Mouse (Mus musculus) midbrain, embryonic 13.5 days (tissue): Measurements from ENCODE around the gene Gm42791. TPM values are rescaled to one million over a fixed set of nuclear protein-coding genes. Genes with fewer than 3 reads are reported as not detected.

ENCODE experiments used
- ATAC-seq: fragments of 200-750 bp; cut with Nextera tagmentation; 2 replicates; pipeline ENCODE4 v1.8.0; 2017; ENCODE audit warnings: mild to moderate bottlenecking, moderate TSS enrichment, moderate library complexity
- H3K27ac ChIP-seq: fragments of 300-500 bp; sonication (generic); 2 replicates; pipeline ENCODE4 v1.5.1; 2015; ENCODE audit warnings: inconsistent platforms, mild to moderate bottlenecking, moderate library complexity
- H3K27me3 ChIP-seq: fragments of 300-500 bp; sonication (generic); 2 replicates; pipeline ENCODE4 v1.6.1; 2015; ENCODE audit warnings: mild to moderate bottlenecking, inconsistent platforms
- H3K36me3 ChIP-seq: fragments of 300-500 bp; sonication (generic); 2 replicates; pipeline ENCODE4 v1.6.1; 2015; ENCODE audit warnings: mild to moderate bottlenecking, inconsistent platforms
- H3K4me1 ChIP-seq: fragments of 300-500 bp; sonication (generic); replicated peaks from 2 replicates; pipeline ENCODE4 v1.6.1; 2015; ENCODE audit warnings: inconsistent platforms
- H3K4me2 ChIP-seq: fragments of 300-500 bp; sonication (generic); replicated peaks from 2 replicates; pipeline ENCODE4 v1.6.1; 2015; ENCODE audit warnings: moderate library complexity, mild to moderate bottlenecking, inconsistent platforms
- H3K4me3 ChIP-seq: fragments of 300-500 bp; sonication (generic); replicated peaks from 2 replicates; pipeline ENCODE4 v1.5.1; 2015; ENCODE audit warnings: mild to moderate bottlenecking, inconsistent platforms
- H3K9ac ChIP-seq: fragments of 300-500 bp; sonication (generic); replicated peaks from 2 replicates; pipeline ENCODE4 v1.6.1; 2015; ENCODE audit warnings: mild to moderate bottlenecking, inconsistent platforms
- H3K9me3 ChIP-seq: fragments of 300-500 bp; sonication (generic); 2 replicates; pipeline ENCODE4 v1.6.1; 2016; ENCODE audit warnings: mild to moderate bottlenecking, inconsistent platforms
- WGBS: fragments of 180-500 bp; shearing (Covaris S2); methylation state at CpG from one replicate; pipeline ENCODE4 v1.1.7; 2015; 5-methylcytosine and 5-hydroxymethylcytosine counted together
- polyA plus RNA-seq: library from polyadenylated mRNA; unstranded; fragments of >200 nt; fragmentation: Nextera tagmentation; extraction: Ambion mirVana; gene quantifications from 2 replicates; pipeline ENCODE4 v1.2.1, GENCODE M21; 2015

Gene Gm42791
- polyA plus RNA-seq, 1 experiment from 2014 or later: 2.0 TPM

- Histone ChIP-seq H3K4me3 (no peak overlapping the region), H3K9me3 (no peaks in the 10 kb centered on the region), H3K9ac (no peak overlapping the region), H3K4me1 (peaks cover 5% of the 10 kb centered on the region; the same call in 1 of the 2 replicates), H3K27ac (no peak overlapping the region), H3K4me2 (no peak overlapping the region), H3K36me3 (peaks cover 72% of the 10 kb centered on the region), H3K27me3 (no peaks in the 10 kb centered on the region)
- no peak for ATAC-seq
- 94% methylated on average over 6 of the region's 6 CpGs for WGBS
Measured at GRCm38 (mm10) chr5:148888032-148888431, 106.9 kb downstream of the Gm42791 start.

- Histone ChIP-seq H3K4me3 (peak overlapping the region; percentile 21; the same call in 1 of the 2 replicates), H3K4me1 (peaks cover 5% of the 10 kb centered on the region; the same call in 1 of the 2 replicates), H3K27me3 (no peaks in the 10 kb centered on the region), H3K4me2 (peak overlapping the region; percentile 41), H3K9ac (peak overlapping the region; percentile 15), H3K36me3 (peaks cover 52% of the 10 kb centered on the region), H3K27ac (no peak overlapping the region; the same call in 1 of the 2 replicates), H3K9me3 (no peaks in the 10 kb centered on the region)
- 36% methylated on average over 22 of the region's 22 CpGs for WGBS
- ATAC-seq: peak; percentile 97
Measured at GRCm38 (mm10) chr5:148885821-148886609, 108.9 kb downstream of the Gm42791 start.

DNA sequence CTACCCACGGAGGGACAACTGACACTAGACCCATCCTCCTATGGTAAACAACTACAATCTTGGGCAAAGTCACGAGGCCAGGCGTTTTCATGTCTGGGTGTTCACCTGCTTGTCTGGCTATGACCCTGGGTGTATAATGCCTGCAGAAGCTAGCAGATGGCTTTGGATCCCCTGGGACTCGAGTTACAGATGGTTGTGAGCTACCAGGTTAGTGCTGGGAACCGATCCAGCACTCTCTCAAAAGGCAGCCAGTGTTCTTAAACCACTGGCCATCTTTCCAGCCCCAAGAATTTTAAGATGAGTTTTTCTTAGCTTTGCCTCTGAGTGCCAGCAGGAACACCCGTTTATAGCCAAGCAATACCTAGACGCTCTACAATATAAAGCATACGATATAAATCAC lies 111.3 kb downstream of the Gm42791 start:
- peaks cover 5% of the 10 kb centered on the region; the same call in 1 of the 2 replicates for H3K4me1 ChIP-seq
- H3K9me3 ChIP-seq: no peaks in the 10 kb centered on the region
- H3K4me3 ChIP-seq: no peak overlapping the region
- no peak for ATAC-seq
- no peak overlapping the region for H3K27ac ChIP-seq
- H3K9ac ChIP-seq: no peak overlapping the region
- H3K4me2 ChIP-seq: no peak overlapping the region
- no peaks in the 10 kb centered on the region for H3K27me3 ChIP-seq
- peaks cover 50% of the 10 kb centered on the region for H3K36me3 ChIP-seq
- WGBS: 88% methylated on average over 8 of the region's 8 CpGs

- Histone ChIP-seq H3K4me2 (no peak overlapping the region), H3K27ac (no peak overlapping the region), H3K9ac (no peak overlapping the region), H3K4me3 (no peak overlapping the region), H3K9me3 (no peaks in the 10 kb centered on the region), H3K4me1 (no peaks in the 10 kb centered on the region), H3K36me3 (peaks cover 65% of the 10 kb centered on the region), H3K27me3 (no peaks in the 10 kb centered on the region)
- ATAC-seq: no peak
- WGBS: 92% methylated on average over 6 of the region's 6 CpGs
Measured at GRCm38 (mm10) chr5:148879218-148879617, 115.7 kb downstream of the Gm42791 start.

- Histone ChIP-seq H3K4me3 (no peak overlapping the region), H3K9me3 (0 out of 2 replicates have a peak, but pooled peaks cover 3% of the 10 kb centered on the region), H3K27ac (no peak overlapping the region; the same call in 1 of the 2 replicates), H3K4me1 (no peaks in the 10 kb centered on the region), H3K36me3 (peaks cover 55% of the 10 kb centered on the region), H3K4me2 (no peak overlapping the region), H3K9ac (no peak overlapping the region), H3K27me3 (no peaks in the 10 kb centered on the region)
- WGBS: 92% methylated on average over 8 of the region's 8 CpGs
- ATAC-seq: no peak
Measured at GRCm38 (mm10) chr5:148873116-148873515, 121.8 kb downstream of the Gm42791 start.

GRCm38 (mm10) chr5:148869583-148869982 lies 125.4 kb downstream of the Gm42791 start:
- Histone ChIP-seq H3K36me3 (peaks cover 22% of the 10 kb centered on the region), H3K4me1 (0 out of 2 replicates have a peak, but pooled peaks cover 4% of the 10 kb centered on the region), H3K4me3 (no peak overlapping the region), H3K27me3 (no peaks in the 10 kb centered on the region), H3K9ac (no peak overlapping the region), H3K27ac (no peak overlapping the region), H3K9me3 (0 out of 2 replicates have a peak, but pooled peaks cover 3% of the 10 kb centered on the region), H3K4me2 (no peak overlapping the region)
- ATAC-seq: no peak
- 46% methylated on average over 3 of the region's 3 CpGs for WGBS

DNA sequence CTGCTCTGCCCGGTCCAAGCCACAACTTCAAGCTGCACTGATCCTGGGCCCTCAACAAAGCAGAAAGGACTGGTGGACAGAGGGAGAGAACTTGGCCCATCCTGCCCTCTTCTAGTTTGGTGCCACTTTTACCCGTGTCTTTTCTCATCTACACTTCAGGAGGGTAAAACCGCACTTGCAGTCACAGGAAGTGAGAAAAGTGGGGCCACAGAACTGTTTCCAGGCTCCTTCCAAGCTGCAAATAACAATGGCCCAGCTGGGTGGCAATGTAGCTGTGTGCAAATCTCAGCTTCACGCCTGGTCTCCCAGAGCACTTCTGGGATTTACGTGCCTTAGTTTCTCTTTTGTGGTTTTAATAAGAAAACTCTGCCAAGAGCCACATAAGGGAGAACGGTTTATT lies 127.2 kb downstream of the Gm42791 start:
- WGBS: 81% methylated on average over 6 of the region's 6 CpGs
- Histone ChIP-seq H3K4me2 (no peak overlapping the region), H3K4me1 (0 out of 2 replicates have a peak, but pooled peaks cover 8% of the 10 kb centered on the region), H3K4me3 (no peak overlapping the region), H3K9ac (no peak overlapping the region), H3K27ac (no peak overlapping the region), H3K36me3 (peaks cover 7% of the 10 kb centered on the region), H3K27me3 (no peaks in the 10 kb centered on the region), H3K9me3 (0 out of 2 replicates have a peak, but pooled peaks cover 3% of the 10 kb centered on the region)
- no peak for ATAC-seq

- Histone ChIP-seq H3K27me3 (no peaks in the 10 kb centered on the region), H3K9ac (no peak overlapping the region), H3K36me3 (peaks cover 4% of the 10 kb centered on the region), H3K27ac (no peak overlapping the region), H3K9me3 (0 out of 2 replicates have a peak, but pooled peaks cover 3% of the 10 kb centered on the region), H3K4me3 (no peak overlapping the region), H3K4me2 (no peak overlapping the region), H3K4me1 (0 out of 2 replicates have a peak, but pooled peaks cover 8% of the 10 kb centered on the region)
- ATAC-seq: no peak
- WGBS: 92% methylated on average over 7 of the region's 7 CpGs
Measured at GRCm38 (mm10) chr5:148867171-148867570, 127.8 kb downstream of the Gm42791 start.

- Histone ChIP-seq H3K4me3 (no peak overlapping the region), H3K27ac (no peak overlapping the region), H3K4me1 (0 out of 2 replicates have a peak, but pooled peaks cover 8% of the 10 kb centered on the region), H3K27me3 (no peaks in the 10 kb centered on the region), H3K9me3 (0 out of 2 replicates have a peak, but pooled peaks cover 3% of the 10 kb centered on the region), H3K36me3 (peaks cover 4% of the 10 kb centered on the region), H3K9ac (no peak overlapping the region), H3K4me2 (no peak overlapping the region)
- WGBS: 86% methylated on average over 10 of the region's 10 CpGs
- no peak for ATAC-seq
Measured at GRCm38 (mm10) chr5:148866571-148866970, 128.4 kb downstream of the Gm42791 start.

DNA sequence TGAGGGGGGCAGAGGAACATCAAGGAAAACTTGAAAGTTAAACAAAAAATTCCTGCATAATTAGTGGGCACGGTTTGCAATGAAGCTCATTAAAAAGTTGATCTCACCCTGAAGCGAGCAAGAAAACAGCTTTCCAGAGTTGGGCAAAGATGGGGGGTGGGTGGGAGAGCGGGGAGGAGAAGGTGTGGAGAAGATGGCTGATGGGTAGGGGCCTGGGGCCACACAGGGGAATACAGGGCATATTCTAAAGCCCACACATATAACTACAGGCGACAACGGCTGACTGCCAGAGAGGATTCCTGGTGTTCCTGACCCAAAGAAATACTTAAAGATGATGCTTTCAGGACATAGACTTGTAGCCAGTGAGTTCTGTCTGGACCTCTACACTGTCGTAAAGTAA lies 131.5 kb downstream of the Gm42791 start:
- no peak overlapping the region for H3K4me2 ChIP-seq
- no peak overlapping the region for H3K9ac ChIP-seq
- no peaks in the 10 kb centered on the region for H3K27me3 ChIP-seq
- no peak for ATAC-seq
- 64% methylated on average over 6 of the region's 6 CpGs for WGBS
- no peaks in the 10 kb centered on the region for H3K9me3 ChIP-seq
- no peak overlapping the region for H3K27ac ChIP-seq
- no peak overlapping the region for H3K4me3 ChIP-seq
- H3K36me3 ChIP-seq: no peaks in the 10 kb centered on the region
- H3K4me1 ChIP-seq: 0 out of 2 replicates have a peak, but pooled peaks cover 8% of the 10 kb centered on the region

- Histone ChIP-seq H3K9me3 (no peaks in the 10 kb centered on the region), H3K4me3 (no peak overlapping the region), H3K27ac (no peak overlapping the region), H3K36me3 (no peaks in the 10 kb centered on the region), H3K27me3 (no peaks in the 10 kb centered on the region), H3K4me1 (0 out of 2 replicates have a peak, but pooled peaks cover 8% of the 10 kb centered on the region), H3K9ac (no peak overlapping the region), H3K4me2 (no peak overlapping the region)
- 72% methylated on average over 10 of the region's 10 CpGs for WGBS
- no peak for ATAC-seq
Measured at GRCm38 (mm10) chr5:148862853-148863252, 132.1 kb downstream of the Gm42791 start.

- Histone ChIP-seq H3K27me3 (no peaks in the 10 kb centered on the region), H3K36me3 (no peaks in the 10 kb centered on the region), H3K9ac (no peak overlapping the region), H3K27ac (no peak overlapping the region), H3K9me3 (no peaks in the 10 kb centered on the region), H3K4me1 (0 out of 2 replicates have a peak, but pooled peaks cover 8% of the 10 kb centered on the region), H3K4me2 (no peak overlapping the region), H3K4me3 (no peak overlapping the region)
- WGBS: 80% methylated on average over 8 of the region's 8 CpGs
- ATAC-seq: no peak
Measured at GRCm38 (mm10) chr5:148862136-148862535, 132.8 kb downstream of the Gm42791 start.
